Mouse (Mus musculus) MEL-GATA-1-ER (cell line): Measurements from ENCODE around the gene Stim2.

Experiments
- DNase-seq: peaks from one replicate; pipeline ENCODE4 v3.0.0-alpha.2; 2012; ENCODE audit warnings: low read depth; ENCODE audit errors: extremely low read depth

Gene Stim2

DNA sequence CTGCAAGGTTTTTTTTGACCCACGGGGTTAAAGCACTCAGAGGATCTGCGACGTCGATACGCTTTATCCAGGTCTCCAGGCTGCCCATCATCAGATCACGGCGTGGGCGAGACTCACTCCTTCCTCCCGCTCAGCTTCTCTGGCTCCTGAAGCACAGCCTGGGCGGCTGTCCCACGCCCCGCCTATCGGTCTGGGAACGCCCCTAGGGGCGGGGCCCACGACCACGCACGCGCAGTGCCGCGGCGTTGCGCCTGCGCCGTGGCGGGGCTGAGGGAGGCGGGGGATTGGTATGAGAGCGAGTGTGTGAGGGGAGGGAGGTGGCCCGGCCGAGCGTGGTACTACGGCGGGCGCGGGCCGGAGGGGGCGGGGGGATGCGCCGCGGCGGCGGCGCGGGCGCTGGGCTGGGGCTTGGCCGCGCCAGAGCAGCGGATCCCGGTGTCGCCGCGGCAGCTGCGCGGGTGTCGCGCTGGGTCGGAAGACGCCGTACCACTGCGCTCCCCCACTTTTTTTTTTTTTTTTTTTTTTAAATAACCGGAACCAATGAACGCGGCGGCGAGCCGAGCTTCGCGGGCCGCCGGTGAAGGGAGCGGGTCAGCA, at the start of gene Stim2:
Stim2 (plus strand) TSS at position 354 of the 597 bp plus-strand sequence.
- DNase-seq, result peak; percentile 75

DNA sequence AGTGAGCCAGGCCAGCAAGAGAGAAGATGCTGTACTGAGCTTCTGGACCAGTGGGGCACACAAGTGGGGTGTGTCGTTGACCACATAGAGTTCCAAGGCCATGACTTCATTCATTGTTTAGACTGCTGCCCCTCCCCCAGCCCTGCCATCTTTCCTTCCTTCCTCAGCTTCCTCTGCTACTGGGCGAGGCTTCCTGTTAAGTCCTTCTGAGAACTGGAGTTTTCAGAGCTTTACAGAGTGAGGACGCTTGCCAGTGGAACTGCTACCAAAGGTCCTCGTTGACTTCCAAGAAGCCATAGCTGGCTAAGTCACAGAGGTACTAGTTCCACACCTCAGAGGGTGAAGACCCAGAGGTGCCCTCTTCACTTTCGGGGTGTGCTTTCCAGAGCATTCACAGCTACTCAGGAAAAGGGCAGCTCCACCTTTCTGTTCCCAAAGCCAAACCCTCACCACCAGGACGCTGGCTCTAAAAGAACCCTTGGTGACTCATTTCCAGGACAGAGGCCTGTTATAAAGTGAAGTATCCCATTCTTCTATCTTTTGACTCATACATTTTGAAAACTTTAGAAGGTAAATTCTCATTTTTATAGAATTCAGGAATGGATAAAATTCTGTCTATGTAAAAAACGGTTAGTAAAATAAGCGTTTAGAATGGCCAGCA, 49.6 kb upstream of the Stim2 start:
- peak; percentile 2 for DNase-seq

DNA sequence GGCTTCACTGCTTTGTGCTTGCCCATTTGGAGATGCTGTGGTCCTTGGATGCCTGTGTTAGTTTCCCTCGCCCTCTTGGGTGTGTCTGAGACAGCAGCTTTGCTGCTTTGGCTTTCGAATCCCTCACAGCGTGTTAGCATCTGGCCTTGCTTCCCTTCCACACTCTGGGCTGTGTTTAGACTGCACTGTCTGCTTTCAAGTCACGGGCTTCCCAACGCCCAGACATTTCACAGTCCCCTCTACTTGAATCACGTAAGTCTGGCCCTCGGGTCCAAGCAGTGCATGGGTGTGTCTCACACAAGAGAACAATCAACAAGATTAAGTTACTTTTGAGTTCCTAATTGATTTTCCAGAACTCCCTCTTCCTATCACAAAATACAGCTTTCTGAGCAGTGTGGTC, 48.1 kb upstream of the Stim2 start:
- DNase-seq, result no peak

DNA sequence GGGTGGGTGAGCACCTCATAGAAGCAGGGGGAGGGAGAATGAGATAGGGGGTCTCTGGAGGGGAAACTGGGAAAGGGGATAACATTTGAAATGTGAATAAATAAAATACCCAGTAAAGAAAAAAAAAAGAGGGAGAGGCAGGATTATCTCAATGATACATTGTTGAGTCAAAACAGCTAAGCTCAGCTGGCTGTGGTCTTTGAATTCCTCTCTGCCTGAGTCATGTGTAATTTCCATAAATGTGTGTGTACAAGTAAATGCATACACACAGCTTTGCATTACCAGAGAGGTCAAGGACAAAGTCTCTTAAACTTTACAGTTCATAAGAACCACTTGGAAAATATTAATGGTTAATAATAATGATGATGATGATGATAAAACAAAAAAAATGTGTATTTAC, 45.1 kb upstream of the Stim2 start:
- no peak for DNase-seq

DNA sequence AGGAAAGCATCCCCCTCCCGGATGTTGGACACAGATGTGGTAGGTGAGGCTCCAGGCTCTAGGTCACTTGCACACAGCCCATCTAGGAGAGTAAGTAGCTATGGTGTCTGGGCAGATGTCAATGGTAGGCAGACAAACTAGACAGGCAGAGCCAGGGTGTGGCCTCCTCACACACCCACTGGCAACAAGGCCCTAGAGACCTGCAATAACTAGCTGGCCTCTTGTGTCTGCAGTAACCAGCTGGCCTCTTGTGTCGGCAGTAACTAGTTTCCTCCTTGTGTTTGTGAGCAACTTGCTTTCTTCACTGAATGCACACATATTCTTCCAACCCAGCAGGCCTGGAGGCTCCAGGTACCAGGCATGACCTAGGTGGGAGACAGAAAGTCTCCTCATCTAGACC, 44.5 kb upstream of the Stim2 start:
- no peak for DNase-seq

DNA sequence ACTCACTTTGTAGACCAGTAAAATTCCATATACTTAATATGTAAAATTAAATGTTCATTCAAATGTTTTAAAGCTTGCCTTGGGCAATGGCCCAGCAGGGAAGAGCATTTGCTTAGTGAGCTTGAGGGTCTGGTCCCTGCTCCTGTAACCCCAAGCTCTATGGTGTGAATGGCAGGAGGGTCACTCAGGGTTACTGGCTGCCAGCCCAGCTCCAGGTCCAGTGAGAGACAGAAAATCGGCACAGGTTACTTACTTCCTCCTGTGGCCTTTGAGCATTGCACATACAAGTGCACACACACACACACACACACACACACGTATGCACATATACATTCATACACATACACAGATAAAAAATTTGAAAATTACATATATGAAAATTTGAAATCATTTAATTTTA, 42.3 kb upstream of the Stim2 start:
- no peak for DNase-seq

DNA sequence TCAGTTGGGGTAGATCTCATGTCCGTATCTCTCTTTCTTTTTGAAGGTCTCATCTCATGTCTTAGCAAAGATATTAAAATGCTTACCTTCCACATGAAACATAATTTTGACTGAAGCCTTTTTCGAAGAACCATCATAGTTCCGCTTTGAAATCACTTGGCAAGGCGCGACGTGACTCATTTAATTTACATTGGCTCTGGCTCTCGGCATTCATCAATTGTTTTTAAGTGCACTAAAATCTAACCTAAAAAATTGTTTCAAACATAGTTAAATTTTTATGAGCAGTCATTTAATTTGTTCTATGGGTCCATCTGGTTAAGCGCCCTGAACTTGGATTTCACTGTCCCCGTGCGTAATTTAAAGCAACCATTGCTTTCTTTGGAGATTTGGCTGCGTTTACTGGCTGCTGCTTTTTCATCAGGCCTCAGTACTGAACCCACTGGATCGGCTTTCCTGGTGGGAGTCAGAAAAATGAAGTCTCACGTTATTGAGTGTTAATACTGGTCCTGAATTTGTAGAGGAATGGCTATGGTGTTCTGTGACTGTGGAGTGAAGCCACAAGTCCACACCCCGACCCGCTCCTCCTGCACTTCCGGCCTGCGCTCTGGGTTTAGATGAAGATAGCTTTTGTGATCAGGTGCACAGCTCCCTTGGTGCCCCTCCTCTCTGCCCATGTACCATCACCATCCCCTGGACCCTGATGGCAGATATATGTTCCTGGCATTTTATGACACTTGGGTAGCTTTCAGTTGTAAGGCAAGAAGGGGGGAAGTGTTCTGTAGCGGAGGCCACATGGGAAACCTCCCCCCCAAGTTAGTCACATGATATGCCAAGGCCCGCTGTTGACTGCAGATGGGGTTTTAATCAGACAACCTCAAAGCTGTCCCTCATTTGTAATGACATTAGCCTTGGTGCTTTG, 41.6 kb upstream of the Stim2 start:
- no peak for DNase-seq

DNA sequence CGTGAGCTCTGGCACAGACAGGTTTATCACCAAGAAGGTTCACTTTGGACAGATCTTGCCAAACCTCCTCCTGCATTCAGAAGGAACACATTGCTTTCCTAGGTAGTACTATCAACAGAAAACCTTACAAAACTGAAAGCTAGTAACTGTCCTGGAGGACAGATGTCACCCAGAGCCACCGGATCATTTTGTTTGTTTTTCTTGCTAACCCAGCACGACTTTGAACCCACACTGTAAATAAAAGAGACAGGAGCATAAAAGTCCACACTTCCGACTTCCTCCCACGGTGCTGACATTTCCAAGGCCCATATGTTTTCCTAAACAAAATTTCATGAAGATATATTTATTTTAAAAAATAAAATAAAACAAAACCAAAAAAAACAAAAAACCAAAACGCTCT, 41.0 kb upstream of the Stim2 start:
- no peak for DNase-seq

DNA sequence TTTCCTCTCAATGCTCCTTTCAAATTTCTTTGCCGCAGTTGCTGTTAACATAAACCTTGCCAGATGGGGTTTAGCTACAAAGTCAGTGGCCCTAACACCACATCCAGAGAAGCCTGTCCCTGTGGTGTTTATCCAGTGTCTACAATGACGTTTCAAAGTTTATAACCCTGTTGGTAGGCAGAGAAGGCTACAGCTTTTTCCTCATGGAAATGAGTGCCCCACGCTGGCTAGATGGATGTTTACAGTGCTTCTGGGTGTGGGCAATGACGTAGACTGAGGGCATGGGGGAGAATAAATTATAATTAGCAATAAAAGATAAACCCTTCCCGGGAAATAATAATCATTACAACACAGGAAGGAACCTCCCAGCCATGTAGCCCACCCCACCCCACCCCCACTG, 37.1 kb upstream of the Stim2 start:
- DNase-seq, result no peak

DNA sequence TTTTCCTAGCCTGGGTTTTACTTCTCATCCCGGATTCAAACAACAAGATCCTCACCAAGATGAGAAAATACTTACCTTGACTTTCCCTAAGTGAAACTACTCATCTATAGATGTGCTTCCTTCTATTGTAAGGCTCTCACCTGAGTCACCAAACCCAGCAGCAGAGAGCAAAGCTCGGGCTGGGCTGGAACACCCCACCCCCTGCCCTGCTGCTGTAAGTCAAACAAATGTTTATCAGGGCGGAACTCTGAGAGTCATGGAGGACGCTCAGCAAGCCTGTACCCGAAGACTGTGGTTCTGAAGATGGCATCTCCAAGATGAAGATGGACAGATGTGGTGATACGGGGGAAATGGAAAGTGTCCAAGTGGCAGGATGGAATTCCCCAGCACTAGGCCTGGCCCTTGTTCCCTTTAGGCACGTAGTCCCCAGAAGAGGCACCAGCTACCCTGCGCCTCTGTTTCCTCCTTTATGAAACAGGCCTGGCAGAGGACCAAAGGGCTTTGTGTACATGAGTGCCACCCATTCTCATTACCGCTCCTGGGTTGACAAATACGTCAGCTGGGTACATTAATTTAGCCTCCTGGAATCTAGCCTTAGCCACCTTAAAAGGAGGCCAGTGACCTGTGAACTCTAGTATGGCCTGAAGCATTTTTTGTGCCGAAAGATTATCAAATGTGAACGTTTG, 36.3 kb upstream of the Stim2 start:
- DNase-seq, result no peak

DNA sequence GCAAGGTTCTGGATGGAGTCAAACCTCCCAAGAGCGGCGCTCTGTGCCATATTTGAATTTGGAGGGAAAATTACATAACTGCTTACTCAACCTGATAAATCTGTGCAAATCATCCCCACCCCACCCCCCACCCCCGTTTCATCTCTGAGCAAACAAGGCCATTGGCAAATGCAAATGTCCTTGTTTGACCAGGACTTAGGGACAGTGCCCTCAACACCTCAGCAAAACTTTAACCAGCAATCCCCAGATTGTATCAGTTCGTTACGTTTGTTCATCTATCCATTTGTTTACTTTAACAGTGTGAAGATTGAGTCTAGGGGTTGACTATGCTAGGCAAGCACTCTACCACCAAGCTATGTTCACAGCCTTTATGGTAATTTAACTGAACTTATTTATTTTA, 32.6 kb upstream of the Stim2 start:
- DNase-seq, result no peak

DNA sequence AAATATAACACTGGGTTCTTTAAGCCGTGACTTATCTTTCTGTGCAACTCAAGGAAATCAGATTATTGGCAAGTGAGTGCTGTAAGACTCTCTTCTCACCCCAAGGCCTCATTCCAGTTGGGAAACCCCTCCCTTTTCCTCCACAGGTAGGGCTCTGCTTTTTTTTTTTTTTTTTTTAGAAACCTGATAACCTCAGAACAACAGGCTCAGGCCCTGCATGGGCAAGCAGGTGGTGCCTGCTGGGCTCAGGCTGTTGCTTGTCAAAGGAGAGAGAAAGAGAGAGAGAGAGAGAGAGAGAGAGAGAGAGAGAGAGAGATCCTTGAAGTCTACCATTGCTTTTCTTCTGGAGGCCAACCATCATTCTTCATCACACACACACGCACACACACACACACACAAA, 30.7 kb upstream of the Stim2 start:
- DNase-seq, result no peak

DNA sequence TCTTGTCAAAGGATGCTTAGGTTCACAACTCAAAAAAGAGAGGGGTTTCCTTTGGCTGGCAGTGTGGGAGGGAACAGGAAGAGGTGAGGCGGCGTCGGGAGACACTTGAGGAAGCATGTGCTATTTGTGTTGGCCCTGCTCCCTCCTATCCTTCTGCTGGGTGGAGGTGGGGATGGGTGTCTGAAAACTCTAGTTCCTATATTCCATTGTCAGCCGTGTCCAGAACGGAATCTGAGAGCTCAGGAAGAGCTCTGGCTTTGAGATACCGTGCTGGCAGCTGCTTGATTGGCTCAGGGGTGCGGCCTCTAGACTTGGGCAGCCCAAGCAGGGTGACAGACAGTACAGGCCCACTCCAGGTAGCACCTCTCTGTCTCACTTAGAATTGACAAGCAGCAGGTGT, 28.1 kb upstream of the Stim2 start:
- no peak for DNase-seq

DNA sequence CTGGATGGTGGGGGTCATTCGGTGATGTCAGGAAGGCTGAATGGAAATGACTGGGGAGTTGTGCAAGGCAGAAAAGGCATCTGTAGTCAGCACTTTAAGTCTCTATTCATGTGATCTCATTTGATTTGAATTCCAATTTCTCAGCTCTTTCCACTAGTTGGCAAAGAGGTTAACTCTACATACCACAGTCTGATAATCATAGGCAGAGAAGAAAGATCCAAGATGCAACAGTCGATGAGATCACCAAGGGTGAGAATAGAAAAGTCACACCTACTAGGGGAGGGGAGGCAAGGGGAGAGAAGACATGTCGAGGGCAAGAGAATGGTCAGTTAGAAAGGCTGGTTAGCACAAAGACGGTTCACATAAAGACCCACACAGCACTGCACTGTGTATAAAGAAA, 27.1 kb upstream of the Stim2 start:
- DNase-seq, result no peak

DNA sequence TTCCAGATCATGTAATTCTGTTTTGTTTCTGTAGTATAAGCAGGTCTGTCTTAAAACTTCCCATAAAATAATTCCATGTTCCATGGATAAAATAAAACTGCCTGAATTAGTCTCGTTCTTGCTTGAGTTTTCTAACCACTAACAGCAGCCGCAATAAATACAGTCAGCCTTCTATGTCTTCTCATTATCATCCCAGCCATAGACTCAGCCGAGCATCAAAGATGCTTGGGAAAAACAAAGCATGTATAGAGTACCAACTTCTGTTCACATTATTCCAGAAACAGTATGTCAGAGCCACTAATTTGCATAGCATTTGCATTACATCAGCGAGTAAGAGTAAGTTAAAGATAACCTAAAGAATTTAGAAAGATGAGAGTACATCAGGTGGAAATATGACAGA, 25.4 kb upstream of the Stim2 start:
- no peak for DNase-seq

DNA sequence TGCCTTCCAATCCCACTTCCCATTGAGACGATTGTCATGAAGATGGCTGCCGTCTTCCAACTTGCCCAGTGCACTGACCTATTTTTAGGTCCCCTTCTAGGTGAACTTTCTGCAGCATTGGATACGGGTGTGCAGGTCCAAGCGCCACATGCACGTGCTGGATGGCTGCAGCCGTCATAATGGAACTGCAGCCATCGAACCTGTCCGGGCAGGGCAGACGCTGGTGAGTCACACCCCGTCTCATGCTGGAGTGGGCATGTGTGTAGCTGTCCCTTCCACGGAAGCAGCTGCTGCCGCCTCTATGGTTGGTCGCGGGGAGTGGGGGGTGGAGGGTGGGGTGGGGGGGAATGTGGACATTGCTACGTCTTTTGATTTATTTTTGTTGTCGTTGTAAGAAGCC, 21.8 kb upstream of the Stim2 start:
- DNase-seq, result no peak

DNA sequence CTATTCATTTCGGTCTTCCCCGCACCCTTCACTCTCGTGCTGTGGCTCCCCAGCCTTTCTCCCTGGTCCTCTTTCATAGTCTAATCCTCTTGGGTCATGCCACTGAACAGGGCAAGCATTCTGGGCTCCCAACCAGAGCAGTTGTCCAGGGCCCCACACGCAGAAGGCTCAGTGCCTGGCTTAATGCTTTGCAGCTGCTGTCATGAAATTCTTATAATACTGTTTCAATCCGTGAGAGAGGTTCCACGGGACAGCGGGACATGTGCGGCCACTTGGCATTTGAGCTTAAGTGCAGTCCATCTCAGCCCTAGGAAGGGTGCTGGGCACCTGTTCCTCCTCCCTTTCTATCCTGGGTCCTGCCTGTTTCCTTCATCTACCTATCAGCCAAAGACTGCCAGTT, 21.2 kb upstream of the Stim2 start:
- DNase-seq, result no peak

DNA sequence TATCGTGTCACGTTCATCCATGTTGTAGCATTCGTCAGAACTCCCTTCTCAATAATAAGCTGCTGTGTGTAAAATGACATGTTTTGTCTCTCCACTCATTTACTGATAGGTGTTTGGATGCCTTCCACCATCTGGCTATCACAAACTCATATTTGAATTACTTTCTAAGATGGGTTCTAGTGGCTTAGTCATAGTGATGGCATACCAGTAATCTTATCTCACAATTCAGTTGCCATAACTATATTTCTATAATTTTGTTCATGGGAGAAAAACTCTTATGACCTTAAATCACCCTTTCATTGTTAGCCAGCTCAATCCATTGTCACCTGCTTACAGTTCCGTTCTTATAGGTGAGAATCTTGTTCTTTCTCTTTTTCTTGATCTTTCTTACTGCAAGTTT, 14.9 kb upstream of the Stim2 start:
- DNase-seq, result no peak

DNA sequence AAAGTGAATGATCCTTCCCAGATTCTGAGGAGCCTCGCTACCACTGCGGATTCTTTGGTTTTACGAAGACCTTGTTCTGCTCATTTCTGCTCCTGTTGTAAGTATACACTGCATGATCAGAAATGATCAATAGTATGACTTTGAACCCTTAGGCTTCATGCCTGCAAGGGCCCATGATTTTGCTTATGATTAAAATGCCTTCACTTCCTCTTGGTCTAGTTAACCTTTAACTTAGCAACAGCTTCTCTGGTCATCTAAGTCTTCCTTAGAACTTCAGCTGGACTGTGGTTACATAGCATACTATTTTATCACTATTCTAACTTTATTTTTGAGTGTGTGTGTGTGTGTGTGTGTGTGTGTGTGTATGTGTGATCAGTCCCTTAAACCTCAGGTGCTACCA, 12.7 kb upstream of the Stim2 start:
- no peak for DNase-seq

DNA sequence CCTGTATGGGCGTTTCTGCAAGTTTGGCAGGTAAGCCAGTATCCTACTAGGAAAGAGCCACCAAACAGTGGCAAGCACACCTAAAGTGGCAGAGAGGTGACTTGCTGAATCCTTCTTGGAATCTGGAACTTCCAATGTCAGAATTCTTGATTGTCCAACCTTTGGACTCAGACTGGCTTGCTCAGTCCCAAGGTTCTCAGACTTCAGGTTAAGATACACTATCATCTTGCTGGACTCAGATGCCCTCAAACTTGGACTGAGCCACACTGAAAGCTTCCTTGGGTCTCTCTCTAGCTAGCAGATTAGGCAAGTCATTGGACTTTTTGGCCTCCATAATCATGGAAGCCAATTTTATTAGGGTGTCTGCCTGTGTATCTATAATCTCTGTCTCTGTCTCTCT, 10.8 kb upstream of the Stim2 start:
- no peak for DNase-seq

DNA sequence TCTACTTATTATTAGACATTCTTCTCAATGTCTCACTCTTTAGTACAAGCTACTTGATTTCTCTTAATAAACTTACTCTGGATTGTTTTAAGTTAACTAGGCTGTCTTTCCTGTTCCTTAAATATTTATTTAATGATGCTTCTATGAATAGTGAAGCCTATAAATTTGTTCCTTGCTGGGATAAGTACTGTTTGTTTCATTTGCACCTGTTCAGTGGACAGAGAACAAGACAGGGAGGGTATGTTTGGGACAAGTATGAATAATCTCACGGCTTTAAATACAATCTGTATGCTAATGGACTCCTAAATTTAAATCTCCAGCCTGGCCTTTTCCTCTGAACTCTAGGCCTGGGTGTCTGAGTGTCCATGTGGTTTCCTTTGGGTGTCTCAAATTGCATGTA, 10.2 kb upstream of the Stim2 start:
- DNase-seq, result no peak

DNA sequence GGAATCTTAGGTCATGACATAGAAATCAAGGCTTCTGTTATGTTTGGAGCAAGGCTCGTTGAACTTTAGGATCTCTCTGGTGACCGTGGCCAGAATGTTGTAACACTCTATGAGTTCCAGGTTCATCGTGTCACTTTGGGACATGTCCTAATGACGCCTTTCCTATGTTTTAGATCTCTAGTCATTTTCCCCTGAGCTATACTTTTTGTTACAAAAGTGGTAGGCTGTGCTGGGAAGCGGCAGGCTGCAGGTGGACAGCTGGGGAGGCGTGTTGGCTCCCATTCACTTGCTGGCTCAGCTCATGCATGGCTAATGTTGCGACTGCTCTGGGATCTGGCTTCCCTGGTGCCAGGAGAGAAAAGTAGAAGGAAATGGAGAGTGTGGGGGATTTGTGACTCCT, 5.7 kb upstream of the Stim2 start:
- DNase-seq, result no peak
